Mouse (Mus musculus) brain, embryonic 14.5 days (tissue): ENCODE measurements around the gene Sirt4. TPM values are rescaled to one million over a fixed set of nuclear protein-coding genes. Genes with fewer than 3 reads are reported as not detected.
A peak's percentile ranks its signal among the peaks of the same experiment; 100 is the strongest.
"Not testable (repeated sequence)": the region's sequence is repeated elsewhere in the genome, so short reads cannot be mapped to it uniquely, and the experiment has no call there.

Source experiments
- DNase-seq: peaks from one replicate; pipeline ENCODE4 v3.0.0-alpha.2; 2011; ENCODE audit warnings: low read depth
- CTCF ChIP-seq: fragments of 200-500 bp; IDR thresholded peaks from 2 replicates; pipeline ENCODE4 v1.5.1; 2012; ENCODE audit warnings: inconsistent platforms, mild to moderate bottlenecking, moderate library complexity, borderline replicate concordance; ENCODE audit not compliant: insufficient read depth, insufficient read length; ENCODE audit errors: extremely low read depth
- POLR2A ChIP-seq: fragments of 200-500 bp; IDR thresholded peaks from 2 replicates; pipeline ENCODE4 v1.6.1; 2012; ENCODE audit warnings: mild to moderate bottlenecking, inconsistent platforms, borderline replicate concordance; ENCODE audit not compliant: poor library complexity, insufficient read depth, insufficient read length, severe bottlenecking; ENCODE audit errors: extremely low read depth
- polyA plus RNA-seq: library from polyadenylated mRNA; depleted of rRNA; stranded (reverse); fragments of >200 nt; gene quantifications from 2 replicates; pipeline ENCODE4 v1.2.3, GENCODE M21; 2012

Gene Sirt4
- polyA plus RNA-seq, 1 experiment, result 57.3 TPM

- no peak for TF ChIP-seq CTCF
- TF ChIP-seq POLR2A, result no peak
- no peak for DNase-seq
These were observed 37.4 kb downstream of the Sirt4 start for GRCm38 (mm10) chr5:115447108-115447507.

DNA sequence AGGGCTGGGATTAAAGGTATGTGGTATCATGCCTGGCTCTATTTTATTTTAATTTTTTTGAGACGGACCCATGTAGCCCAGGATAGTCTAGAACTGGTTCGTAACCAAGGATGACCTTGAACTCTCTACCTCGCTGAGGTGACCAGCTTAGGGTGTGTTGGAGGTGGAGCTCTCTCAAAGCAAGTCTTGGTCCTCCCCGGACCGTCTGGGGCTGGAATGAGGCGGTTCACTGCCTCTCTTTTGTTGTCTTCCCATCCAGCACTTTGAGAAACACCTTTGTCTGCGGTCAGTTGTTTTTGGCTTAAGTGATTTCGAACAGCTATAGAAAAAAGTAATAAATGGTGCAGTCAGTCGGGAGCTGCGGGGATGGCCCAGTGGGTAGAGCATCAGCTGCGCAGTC lies 40.4 kb downstream of the Sirt4 start:
- no peak for DNase-seq
- TF ChIP-seq CTCF (no peak), POLR2A (no peak)

DNA sequence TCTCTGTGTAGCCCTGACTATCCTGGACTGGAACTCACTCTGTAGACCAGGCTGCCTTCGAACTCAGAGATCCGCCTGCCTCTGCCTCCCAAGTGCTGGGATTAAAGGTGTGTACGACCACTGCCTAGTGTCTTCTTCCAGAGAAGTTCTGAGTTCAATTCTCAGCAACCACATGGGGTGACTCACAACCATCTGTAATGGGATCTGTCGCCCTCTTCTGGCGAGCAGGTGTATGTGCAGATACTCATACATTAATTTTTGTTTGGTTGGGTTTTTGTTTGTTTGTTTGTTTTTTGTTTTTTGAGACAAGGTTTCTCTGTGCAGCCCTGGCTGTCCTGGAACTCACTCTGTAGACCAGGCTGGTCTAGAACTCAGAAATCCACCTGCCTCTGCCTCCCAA lies 41.9 kb downstream of the Sirt4 start:
- TF ChIP-seq CTCF, result peak; percentile 52; the same call in 1 of the 2 replicates
- not testable (repeated sequence) for DNase-seq

- TF ChIP-seq POLR2A, result no peak
- TF ChIP-seq CTCF, result peak; percentile 91
- peak; percentile 90 for DNase-seq
These were observed 43.2 kb downstream of the Sirt4 start for GRCm38 (mm10) chr5:115441205-115441849.

GRCm38 (mm10) chr5:115438667-115439066 lies 45.9 kb downstream of the Sirt4 start:
- no peak for TF ChIP-seq CTCF
- no peak for DNase-seq

DNA sequence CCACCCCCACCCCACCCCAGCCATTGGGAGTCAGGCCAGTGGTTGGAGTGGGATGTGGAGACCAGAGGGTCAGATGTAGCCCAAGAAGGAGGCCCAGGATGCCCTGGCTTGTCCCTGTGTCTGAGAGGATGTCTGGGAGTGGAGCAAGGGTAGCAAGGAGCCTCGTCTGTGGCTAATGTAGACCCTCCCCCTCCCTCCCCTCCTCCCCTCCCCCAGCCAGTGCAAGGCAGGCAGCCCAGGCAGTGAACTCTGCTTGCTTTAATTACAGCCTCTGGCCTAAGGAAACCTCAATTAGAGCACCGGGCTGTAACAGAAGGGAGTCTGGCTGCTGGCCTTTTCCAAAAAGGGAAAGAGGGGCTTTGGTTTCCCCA lies 46.6 kb downstream of the Sirt4 start:
- peak; percentile 87 for DNase-seq
- TF ChIP-seq CTCF, result no peak
- no peak for TF ChIP-seq POLR2A

- no peak for DNase-seq
- TF ChIP-seq CTCF (no peak), POLR2A (no peak)
These were observed 47.1 kb downstream of the Sirt4 start for GRCm38 (mm10) chr5:115437242-115437944.

GRCm38 (mm10) chr5:115436421-115437124 lies 48.0 kb downstream of the Sirt4 start:
- DNase-seq, result peak; percentile 99
- peak; percentile 42; the same call in 1 of the 2 replicates for TF ChIP-seq POLR2A
- 0 out of 2 replicates have a peak, but pooled peaks have one; percentile 17 for TF ChIP-seq CTCF

DNA sequence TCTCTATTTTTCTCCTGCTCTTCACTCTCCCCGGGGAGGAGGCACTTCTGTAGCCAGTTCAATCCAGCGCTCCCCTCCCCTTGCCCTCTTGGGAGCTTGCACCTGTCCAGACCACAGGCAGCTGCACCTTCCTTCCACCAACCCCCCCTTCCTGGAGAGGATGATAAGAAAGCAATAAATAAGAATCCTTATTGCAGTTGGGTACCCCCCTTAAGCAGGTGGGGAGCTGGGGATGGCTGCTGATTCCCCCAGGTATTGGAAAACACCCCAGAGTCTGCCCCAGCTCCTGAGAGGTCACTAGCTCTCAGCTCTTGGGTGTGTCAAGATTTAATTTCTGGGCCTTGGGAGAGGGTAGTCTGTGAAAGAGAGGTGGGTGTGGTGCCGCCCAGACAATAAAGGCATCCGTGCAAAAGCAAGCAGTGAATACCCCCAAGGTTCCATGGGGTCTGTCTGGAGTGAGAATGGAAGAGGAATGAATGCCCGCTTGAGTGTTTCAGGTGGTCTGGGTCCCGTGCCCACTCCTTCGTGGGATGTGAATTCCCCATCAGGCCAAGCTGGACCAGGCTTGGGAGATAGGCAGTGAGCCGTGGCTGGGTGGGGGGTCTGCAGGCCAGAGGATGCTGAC lies 48.7 kb downstream of the Sirt4 start:
- TF ChIP-seq POLR2A, result no peak
- no peak for DNase-seq

GRCm38 (mm10) chr5:115434853-115435754 lies 49.4 kb downstream of the Sirt4 start:
- DNase-seq, result peak; percentile 77
- TF ChIP-seq POLR2A (no peak), CTCF (no peak)
